Mouse (Mus musculus) gastrocnemius, postnatal 25 days (tissue): ENCODE measurements around the gene Bach2. TPM values are rescaled to one million over a fixed set of nuclear protein-coding genes. Genes with fewer than 3 reads are reported as not detected.

ENCODE experiments used
- DNase-seq: peaks from one replicate; pipeline ENCODE4 v3.0.0; 2022
- total RNA-seq, 2 experiments: library from RNA; stranded (reverse); gene quantifications; 1 replicate in 1 of 2; 2 replicates in 1 of 2; pipeline ENCODE4 v1.2.3; 2021

The Bach2 gene
- total RNA-seq, 2 experiments from 2014 or later, result 2.9 to 3.0 TPM

DNA sequence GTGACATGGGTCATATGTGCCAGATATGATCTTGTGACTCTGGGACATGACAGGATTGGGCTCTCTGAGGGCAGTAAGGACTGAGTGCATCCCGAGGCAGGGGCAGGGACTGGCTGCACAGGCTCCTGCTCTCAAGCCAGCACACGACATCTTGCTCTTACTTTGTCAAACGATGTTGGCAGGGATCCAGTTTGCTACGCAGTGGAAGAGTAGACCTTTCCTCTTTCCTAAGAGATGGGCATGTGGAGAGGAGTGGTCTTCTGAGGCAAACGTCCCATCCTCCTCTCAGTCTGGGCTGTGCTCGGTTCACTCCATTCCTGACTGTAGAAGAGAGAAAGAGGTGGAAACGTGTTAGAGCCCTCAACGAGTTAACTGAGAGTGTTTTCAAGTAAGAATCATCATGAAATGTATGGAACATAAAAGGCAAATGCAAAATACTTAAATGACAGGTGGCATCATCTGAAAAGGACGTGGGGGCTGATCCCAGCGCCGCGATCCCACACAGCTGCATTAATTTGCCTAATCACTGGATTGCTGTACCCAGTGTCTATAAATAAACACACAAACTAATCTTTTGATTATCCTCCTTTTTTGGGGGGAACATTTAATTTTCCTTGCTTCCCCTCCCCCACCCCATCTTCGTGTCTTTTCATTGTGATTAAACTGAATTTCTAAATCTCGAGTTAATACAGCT lies 150.7 kb downstream of the Bach2 start:
- no peak for DNase-seq

DNA sequence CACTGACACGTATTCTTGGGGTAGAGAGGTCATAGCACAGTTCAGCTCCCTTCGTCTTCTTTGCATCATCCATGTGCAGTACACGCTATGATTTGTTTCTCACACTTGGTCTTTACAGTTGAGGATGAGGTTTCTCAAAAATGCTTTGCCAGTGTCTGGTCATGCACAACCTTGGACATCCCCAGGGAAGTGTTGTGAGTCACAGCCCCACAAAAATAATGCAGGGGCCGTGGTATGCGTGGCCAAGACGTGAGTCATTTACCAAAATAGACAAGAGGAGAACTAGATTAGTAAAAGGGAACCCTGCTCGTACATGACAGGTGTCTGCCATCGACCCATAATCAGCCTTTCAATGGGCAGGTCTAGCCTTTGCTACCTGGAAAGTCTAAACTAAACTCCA lies 152.7 kb downstream of the Bach2 start:
- no peak for DNase-seq

- DNase-seq, result no peak
These were observed 154.6 kb downstream of the Bach2 start for GRCm38 (mm10) chr4:32393226-32393625.

GRCm38 (mm10) chr4:32393951-32394350 lies 155.3 kb downstream of the Bach2 start:
- DNase-seq, result no peak

- no peak for DNase-seq
These were observed 156.2 kb downstream of the Bach2 start for GRCm38 (mm10) chr4:32394850-32395249.

DNA sequence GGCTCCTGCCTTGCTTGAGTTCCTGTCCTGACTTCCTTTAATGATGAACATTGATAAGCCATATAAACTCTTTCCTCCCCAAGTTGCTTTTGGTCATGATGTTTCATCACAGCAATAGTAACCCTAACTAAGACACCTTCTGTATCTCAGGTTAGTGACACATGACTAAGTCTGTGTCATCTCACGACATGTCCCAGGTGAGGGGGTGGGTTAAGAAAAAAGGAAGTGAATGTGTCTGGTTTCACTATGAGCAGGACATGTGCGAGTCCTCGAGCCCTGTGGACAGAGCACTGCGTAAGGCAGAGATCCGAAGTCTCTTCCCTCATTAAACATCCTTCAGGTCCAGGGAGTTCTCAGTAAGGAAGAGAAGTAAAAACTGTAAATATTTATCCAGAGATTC lies 162.9 kb downstream of the Bach2 start:
- DNase-seq, result no peak

DNA sequence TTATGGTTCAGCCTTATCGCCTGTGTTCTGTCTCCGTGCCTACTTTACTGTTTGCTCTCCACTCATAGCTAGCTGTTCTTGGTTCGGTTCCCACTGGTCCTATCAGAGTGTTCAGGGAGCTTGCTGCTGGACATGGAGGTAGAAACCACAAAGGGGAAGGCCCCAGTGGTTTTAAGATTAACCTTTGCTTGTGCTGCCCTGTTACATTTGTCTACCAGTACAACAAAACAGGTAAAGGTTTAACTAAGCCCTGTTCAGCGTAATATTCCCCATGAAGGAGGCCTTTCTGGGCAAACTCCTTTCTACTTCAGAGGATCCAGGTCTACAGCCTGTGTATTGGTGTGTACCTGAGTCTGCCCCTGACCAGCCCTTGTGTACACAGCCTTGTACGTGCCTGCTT lies 164.9 kb downstream of the Bach2 start:
- DNase-seq, result no peak

DNA sequence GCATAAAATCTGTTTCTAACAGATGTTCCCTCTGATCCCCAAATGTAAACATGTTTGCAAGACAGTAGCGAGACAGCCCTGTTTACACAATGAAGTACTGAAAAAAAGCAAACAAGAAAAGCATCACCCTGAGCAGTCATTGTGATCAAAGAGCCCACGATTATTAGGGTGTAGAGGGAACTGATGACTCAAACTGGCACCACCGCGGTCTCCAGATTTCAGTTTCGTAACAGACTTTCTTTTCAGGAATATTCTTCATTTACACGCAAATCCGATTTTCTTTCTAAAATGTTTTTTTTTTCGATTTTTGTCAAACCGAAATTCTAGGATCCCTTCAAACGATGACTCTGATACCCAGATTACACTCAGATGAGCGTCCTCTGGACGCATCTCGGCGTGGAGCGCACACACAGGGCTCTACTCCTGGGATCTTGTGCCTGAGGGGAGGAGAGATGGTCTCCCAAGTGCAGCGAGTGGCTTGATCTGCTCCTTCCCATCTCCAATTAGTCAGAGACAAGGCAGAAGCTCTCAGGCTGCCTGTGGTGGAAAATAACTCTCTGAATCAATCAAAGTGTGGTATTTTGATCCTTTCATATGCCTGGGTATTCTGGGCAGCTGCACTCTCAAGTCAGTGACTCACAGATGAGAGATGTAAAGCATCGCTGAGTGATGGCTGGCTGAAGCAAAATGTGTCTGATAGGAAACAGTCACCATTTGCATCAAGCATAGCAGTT lies 166.7 kb downstream of the Bach2 start:
- no peak for DNase-seq

GRCm38 (mm10) chr4:32405985-32406384 lies 167.4 kb downstream of the Bach2 start:
- no peak for DNase-seq

- DNase-seq, result no peak
These were observed 169.9 kb downstream of the Bach2 start for GRCm38 (mm10) chr4:32408535-32408934.

GRCm38 (mm10) chr4:32409116-32409880 lies 170.7 kb downstream of the Bach2 start:
- no peak for DNase-seq

- no peak for DNase-seq
These were observed 174.5 kb downstream of the Bach2 start for GRCm38 (mm10) chr4:32413063-32413462.

GRCm38 (mm10) chr4:32413505-32413904 lies 174.9 kb downstream of the Bach2 start:
- no peak for DNase-seq

DNA sequence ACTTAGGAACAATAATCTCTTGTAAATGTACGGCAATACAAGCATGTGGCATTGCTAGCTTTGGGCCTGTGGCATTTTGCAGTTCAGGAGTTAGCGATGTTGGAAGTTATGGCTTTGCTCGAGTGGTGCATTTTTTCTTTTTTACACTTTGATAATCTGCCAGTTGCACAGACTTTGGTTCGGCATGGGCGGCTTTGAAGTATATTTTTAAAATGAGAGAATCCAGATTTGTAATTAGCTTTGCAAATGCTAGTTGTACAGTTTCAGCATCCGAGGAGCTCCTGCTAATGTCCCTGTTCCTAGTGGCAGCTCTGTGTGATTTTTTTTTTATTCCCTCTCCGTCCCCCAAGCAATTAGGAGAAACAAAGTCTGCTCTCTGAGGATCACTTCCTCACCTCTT lies 176.4 kb downstream of the Bach2 start:
- DNase-seq, result no peak

GRCm38 (mm10) chr4:32417939-32418338 lies 179.3 kb downstream of the Bach2 start:
- no peak for DNase-seq

- DNase-seq, result no peak
These were observed 183.0 kb downstream of the Bach2 start for GRCm38 (mm10) chr4:32421570-32421969.

GRCm38 (mm10) chr4:32422427-32422826 lies 183.8 kb downstream of the Bach2 start:
- no peak for DNase-seq

DNA sequence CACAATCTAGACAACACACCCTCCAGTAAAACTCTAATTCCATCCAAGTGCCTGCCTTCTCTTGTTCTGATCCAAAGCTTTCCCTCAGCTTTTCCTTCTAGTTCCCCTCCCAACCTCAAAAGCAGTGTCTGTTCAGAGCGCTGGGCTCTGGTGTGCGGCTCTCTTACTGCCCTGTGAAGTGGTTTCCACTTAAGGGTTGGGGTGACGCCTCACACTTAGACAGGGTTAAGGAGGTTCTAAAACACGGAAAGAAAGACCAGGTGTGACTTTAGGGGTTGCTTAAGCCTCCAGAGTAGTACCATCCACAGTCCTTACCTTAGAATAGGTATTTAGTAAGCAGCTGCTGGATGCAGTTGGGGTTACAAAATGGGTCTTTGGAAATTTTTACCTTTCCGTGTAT lies 185.1 kb downstream of the Bach2 start:
- DNase-seq, result no peak

DNA sequence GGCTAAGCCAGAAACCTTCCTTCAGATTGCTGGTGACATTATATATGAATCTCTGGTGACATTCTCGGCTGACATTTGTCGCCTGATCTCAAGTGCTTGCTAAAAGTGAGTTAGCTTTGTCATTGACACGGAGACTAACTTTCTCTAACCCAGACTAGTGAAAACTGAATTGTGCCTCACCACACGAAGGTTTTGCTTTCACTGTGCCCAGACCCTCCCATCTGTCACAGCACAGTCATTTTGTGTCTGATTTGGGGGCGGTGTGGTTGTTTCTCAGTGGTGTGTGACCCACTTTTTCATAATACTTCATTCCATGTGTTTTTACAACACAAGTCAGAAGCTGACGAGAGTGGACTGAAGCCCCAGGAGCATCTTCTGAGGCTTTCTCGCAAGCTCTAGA lies 185.8 kb downstream of the Bach2 start:
- no peak for DNase-seq

- DNase-seq, result no peak
These were observed 186.5 kb downstream of the Bach2 start for GRCm38 (mm10) chr4:32425060-32425459.

DNA sequence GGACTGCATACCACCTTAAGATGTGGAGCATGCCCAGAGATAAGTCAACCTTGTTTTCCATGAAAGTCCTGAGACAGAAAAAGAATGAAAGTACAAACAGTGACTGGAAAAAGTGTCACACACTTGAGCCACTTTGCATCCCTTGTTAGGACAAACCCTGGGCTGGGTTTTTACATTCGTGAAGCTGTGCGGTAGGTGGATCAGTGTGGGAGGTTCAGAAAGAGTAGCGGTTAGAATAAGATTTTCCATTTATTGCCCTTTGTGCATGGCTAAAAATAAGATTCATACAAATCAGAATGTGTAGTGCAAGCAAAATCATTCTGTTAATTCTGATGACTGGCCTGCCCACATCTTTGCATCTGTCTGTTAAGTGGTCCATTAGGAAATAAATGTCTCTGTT lies 187.0 kb downstream of the Bach2 start:
- no peak for DNase-seq

DNA sequence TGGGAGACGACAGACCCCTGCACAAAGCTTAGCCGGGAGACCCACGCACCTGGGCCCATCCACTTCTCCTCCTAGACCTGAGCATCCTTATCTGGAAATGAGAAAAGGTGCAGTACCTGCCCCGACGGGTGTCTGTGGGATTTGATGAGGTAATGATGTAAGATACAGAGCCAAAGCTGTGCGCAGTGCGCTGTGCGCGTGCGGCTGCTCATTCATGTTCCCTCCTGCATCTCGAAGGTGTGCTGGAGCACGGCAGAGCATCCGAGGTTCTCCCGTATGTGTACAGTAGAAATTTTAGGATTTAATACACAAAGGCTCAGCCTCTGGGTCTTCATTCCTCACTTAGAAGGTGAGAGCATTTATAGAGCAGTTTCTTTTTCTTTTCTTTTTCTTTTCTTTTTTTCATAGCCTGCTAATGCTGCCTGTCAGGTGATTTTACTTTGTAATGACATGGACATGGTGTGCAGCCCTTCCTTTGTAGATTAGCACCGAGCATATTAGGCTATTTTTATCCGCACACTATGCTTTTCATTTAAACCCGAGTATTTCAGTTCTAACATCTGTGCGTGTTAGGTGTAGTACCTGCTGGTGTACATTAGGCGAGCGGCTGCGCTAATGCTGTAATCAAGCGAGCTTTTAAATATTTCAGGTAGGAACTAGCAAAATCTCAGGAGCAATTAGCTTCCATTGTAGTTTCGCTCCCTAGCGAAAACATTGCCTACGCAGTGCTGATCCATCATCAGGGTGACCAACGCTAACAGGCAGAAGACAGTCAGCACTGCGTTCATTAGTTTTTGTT lies 188.4 kb downstream of the Bach2 start:
- no peak for DNase-seq
